Mouse (Mus musculus) fat pad, adult 2 months (tissue): ENCODE results near the gene Pcyt2.

Source experiments
- DNase-seq: peaks from one replicate; pipeline ENCODE4 v3.0.0-alpha.2; 2011; ENCODE audit warnings: low read depth, low spot score; ENCODE audit errors: extremely low read depth

Gene Pcyt2

GRCm38 (mm10) chr11:120617519-120618112 is at the start of gene Pcyt2:
Pcyt2 (minus strand) TSS chr11:120617936.
- no peak for DNase-seq

GRCm38 (mm10) chr11:120666617-120667016 is 48.9 kb upstream of the Pcyt2 start:
- DNase-seq, result no peak

GRCm38 (mm10) chr11:120665406-120665805 is 47.7 kb upstream of the Pcyt2 start:
- DNase-seq, result no peak

DNA sequence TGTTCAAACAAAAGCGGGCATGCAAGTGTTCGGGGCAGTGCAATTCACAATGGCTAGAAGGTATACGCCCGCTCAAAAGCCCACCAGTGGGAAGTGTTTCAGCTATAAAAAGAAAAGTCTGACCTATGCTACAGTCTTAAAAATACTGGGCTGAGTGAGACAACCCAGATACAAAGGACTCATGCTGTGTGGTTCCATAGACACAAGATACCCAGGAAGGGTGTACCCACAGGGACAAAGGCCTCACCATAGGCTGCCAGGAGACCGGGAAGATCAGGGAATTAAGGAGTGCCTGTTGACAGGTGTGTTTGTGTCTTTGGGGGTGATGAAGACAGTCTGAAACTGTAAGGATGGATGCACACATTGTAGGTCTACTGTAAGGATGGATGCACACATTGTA is 46.0 kb upstream of the Pcyt2 start:
- DNase-seq, result no peak

DNA sequence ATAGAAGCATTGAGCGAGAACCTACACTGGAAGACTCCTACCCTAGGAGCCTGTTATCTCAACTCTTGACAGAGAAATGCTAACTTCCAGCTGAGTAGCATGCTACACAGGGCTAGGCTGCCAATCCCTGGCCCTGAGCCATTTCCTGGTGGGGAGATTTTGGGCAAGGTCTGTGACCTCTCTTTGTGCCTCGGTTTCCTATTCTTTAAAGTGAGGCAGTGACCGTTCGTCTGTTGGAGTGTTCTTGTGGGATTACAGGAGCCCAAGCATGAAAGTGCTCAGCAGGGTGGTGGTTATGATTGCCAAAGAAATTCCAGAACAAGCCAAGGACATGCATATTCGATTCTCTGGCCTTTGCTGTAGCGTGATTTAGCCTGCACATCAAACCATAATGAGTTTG is 45.0 kb upstream of the Pcyt2 start:
- no peak for DNase-seq

- no peak for DNase-seq
Measured at GRCm38 (mm10) chr11:120661076-120661460, 43.3 kb upstream of the Pcyt2 start, which contains the start of gene Notum. Notum (minus strand) TSS chr11:120661175.

GRCm38 (mm10) chr11:120660301-120661075 is 42.8 kb upstream of the Pcyt2 start:
- DNase-seq, result no peak

DNA sequence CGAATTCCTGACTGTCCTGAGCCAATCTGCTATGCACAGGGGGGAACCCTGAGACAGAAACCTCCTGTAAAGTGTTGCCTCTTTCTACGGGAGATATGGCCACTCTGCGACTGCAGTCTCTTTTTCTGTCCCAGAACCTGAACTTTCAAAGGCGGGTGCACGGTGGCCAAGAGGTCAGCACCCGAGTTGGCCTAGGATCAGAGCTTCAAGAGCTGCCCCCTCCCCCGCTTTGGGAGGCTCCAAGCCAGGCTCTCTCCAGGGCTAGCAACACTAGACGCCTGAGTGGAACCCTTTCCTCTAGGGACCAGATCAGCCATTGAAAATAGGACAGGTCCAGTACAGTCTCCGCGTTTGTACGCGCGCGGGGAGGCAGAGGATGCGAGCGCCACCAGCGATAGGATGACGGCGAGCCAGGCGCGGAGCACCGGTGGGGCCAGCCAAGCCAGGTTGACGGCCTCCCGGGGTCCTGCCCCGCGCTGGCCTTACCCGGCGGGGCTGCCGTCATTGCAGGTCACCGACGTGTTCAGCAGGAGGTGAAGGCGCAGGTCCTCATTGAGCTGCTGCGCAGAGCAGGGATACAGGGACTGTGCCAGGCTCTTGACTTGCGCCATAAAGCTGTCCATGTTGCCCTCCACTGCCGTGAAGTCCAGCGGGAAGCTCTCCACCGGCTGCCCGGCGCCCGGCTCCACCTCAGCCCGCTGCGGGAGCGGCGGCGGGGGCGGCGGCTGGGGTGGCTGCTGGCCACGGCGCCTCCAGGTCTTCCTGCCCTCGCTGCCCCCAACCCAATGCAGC is 42.0 kb upstream of the Pcyt2 start:
- no peak for DNase-seq

DNA sequence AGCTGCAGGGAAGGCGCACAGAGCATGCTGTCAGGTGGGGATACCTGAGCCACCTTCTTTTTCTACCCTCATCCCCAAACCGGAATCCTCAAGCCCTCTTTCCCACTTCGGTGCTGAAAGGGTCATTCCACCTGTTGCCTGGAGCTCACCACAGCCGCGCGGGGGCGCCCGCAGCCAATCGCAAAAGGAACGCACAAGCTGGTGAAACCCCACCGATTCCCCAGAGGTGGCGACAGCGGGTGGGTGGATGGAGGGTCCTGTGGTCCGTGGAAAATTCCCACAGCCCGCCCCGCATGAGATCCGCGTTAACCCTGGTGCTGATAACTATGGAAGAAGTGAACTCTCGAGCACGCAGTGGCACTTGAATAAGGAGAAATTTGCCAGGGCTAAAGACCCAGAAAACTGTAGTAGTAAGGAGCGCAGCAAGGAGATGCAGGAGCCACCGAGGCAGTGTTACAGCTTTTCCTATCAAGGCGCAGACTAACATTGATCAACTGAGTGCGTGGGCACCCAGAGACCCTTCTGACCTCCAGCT is 41.2 kb upstream of the Pcyt2 start:
- DNase-seq, result no peak

DNA sequence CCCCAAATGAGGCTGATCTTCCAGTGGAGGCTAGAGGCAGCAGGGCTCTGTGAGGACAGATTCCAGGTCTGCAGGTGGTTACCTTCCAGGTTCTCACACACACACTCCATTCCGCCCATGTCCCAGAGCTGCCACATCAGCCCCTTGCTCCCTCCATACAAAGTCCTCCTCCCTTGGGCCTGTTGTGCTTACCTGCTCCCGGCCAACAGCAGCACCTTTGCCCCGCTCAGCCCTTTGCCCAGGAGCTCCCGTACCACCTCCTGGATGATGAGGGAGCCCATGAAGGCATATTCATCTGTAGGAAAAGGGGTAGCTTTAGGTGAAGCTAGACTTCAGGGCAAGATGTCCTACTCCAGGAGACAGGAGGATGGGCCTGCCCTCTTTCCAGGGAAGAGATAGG is 39.6 kb upstream of the Pcyt2 start:
- no peak for DNase-seq

DNA sequence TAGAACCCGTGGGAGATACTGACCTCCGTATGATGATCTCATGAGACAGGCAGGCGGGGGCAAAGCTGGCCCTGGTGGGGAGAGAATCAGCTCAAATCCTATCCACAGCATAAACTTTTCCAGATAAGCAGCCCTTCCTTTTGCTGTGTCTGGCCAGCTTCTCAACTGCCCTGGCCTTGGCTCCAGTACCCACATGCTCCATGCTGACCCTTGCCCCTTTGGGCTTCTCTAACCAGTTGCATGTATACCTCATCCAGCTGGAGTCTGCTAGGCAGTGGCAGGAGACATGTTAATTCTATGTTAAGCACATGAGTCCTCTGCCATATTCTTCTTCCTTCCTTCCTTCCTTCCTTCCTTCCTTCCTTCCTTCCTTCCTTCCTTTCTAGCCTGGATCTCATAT is 37.0 kb upstream of the Pcyt2 start:
- no peak for DNase-seq

- DNase-seq, result no peak
Measured at GRCm38 (mm10) chr11:120651872-120652271, 34.1 kb upstream of the Pcyt2 start.

DNA sequence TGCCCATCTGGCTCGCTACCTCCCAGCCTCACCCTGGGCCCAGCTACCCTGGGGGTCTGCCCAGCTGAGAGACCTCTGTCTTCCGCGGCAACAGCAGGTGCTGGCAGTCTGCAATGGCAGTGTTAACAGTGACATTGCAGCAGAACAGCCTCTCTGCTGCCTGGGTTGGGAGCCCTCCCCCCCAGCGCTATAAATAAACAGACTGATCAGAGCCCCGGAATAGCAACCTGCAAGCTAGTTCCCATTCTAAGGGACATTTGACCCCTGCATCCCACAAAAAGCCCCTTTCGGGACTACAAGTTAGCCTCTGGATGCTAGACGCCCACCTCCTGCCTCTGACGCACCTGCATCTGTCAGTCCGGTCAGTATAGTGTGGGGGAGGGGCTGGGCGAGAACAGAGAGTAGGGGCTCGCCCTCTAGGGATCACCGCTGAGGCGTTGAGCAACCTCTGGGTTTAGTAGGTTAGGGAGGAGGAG is 30.3 kb upstream of the Pcyt2 start, which contains the start of gene Myadml2:
Gene Myadml2, minus strand, starts transcription at position 158 of the 476 bp plus-strand sequence.
- DNase-seq, result no peak

GRCm38 (mm10) chr11:120647047-120647830 is 29.5 kb upstream of the Pcyt2 start:
- no peak for DNase-seq

- DNase-seq, result no peak
Measured at GRCm38 (mm10) chr11:120643601-120643987, 25.9 kb upstream of the Pcyt2 start, which contains the start of gene Pycr1. Pycr1 (minus strand) TSS chr11:120643769.

GRCm38 (mm10) chr11:120642939-120643600 is 25.3 kb upstream of the Pcyt2 start:
- DNase-seq, result no peak

GRCm38 (mm10) chr11:120641869-120642268 is 24.1 kb upstream of the Pcyt2 start:
- DNase-seq, result no peak

DNA sequence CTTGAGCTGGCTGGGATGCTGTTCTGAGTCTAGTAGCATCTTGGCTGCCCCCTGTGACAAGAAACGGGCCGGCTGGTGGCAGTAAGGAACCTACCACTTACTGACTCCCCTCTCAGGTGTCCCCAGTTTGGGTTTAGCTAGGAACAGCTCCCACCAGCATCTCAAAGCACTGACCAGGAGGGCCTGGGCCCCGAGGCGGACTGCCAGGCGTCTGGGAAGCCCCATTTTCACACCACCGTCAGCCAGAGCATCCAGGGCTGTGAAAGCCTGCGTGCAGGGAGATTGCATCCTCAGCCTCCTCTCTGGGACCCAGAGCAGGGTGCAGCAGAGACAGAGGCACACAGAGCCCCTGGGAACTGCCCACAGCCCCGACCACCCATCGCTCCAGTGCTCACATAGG is 23.5 kb upstream of the Pcyt2 start:
- no peak for DNase-seq

DNA sequence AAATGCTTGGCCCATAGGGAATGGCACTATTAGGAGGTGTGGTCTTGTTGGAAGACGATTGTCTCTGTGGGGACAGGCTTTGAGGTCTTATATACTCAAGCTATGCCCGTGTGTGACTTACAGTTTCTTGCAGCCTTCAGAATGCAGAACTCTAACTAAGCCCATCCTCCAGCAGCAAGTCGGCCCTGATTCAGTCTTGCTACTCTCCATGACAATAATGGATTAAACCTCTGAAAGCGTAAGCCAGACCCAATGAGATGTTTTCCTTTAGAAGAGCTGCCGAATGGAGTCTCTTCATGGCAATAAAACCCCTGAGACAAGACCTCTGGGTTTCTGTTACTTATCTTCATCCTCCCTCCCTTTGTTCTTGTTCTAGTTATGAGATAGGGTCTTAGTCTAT is 17.1 kb upstream of the Pcyt2 start:
- no peak for DNase-seq
